Mouse (Mus musculus) G1E (cell line): ENCODE results near the gene Sugt1.
A peak's percentile ranks its signal among the peaks of the same experiment; 100 is the strongest.

Experiments
- CTCF ChIP-seq: IDR thresholded peaks from 2 replicates; pipeline ENCODE4 v1.5.1; 2012; ENCODE audit warnings: low read depth, low read length, inconsistent platforms, mixed read lengths
- GATA1 ChIP-seq: IDR thresholded peaks from 2 replicates; pipeline ENCODE4 v1.6.1; 2012; ENCODE audit warnings: borderline replicate concordance, low read length, inconsistent platforms, mixed read lengths
- GATA2 ChIP-seq: IDR thresholded peaks from 2 replicates; pipeline ENCODE4 v1.6.1; 2012; ENCODE audit warnings: low read depth, low read length, inconsistent platforms, borderline replicate concordance
- POLR2AphosphoS5 ChIP-seq: IDR thresholded peaks from 2 replicates; pipeline ENCODE4 v1.6.1; 2012; ENCODE audit warnings: low read depth, low read length, inconsistent platforms; ENCODE audit not compliant: insufficient replicate concordance
- TAL1 ChIP-seq: conservative IDR thresholded peaks from 2 replicates; pipeline ENCODE4 v1.6.1; 2012; ENCODE audit warnings: low read depth, low read length, inconsistent platforms, mixed read lengths

DNA sequence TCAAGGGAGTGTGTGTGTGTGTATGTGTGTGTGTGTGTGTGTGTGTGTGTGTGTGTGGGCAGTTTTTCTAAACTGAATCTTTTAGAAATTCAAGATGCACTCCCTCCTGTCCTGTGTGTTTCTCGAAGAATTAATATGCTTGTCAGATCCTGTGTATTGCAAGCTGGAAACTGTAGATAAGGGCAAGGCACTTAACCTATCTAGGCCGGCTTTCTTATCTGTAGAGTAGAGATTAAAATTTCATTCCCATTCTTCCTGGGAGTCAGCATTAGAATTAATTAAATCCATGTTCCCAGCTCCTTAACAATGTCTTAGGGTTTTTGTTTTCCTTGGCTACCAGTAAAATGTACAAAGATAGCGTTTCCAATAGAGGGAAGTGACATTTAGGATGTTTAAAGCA, 33.7 kb downstream of the Sugt1 start:
- no peak for TF ChIP-seq CTCF
- TF ChIP-seq GATA1, result no peak
- peak; percentile 82 for TF ChIP-seq TAL1
- no peak for TF ChIP-seq POLR2AphosphoS5
- TF ChIP-seq GATA2, result no peak
